Mouse (Mus musculus) monocyte, adult 59 days (primary cell): ENCODE results near the gene Ap5s1. TPM values are rescaled to one million over a fixed set of nuclear protein-coding genes. Genes with fewer than 3 reads are reported as not detected.

ENCODE experiments used
- total RNA-seq, 2 experiments: library from RNA; stranded (reverse); gene quantifications; one replicate each; pipeline ENCODE4 v1.2.4; 2023

Gene Ap5s1
- 10 to 100 TPM; 14.5 to 14.8 TPM for total RNA-seq

DNA sequence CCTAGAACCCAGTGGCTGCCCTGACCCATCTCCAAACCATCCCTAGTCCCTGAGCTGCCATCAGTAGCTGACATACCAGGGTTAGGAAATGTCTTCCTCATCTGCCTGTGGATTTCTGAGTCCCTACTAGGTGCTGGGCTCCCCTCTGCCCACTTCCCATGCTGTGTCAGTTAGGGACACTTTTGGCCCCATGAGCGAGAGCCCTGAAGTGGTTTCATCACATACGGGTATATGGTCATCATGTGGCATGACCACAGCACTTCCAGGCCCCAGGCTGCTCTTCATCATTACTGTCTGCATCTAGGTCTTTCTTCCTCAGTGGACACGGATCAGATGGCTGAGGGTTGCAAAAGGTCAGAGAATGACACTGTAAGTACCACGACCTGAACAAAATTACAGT, at the start of gene Ap5s1:
Ap5s1 (plus strand) TSS at position 301 of the 400 bp plus-strand sequence.

DNA sequence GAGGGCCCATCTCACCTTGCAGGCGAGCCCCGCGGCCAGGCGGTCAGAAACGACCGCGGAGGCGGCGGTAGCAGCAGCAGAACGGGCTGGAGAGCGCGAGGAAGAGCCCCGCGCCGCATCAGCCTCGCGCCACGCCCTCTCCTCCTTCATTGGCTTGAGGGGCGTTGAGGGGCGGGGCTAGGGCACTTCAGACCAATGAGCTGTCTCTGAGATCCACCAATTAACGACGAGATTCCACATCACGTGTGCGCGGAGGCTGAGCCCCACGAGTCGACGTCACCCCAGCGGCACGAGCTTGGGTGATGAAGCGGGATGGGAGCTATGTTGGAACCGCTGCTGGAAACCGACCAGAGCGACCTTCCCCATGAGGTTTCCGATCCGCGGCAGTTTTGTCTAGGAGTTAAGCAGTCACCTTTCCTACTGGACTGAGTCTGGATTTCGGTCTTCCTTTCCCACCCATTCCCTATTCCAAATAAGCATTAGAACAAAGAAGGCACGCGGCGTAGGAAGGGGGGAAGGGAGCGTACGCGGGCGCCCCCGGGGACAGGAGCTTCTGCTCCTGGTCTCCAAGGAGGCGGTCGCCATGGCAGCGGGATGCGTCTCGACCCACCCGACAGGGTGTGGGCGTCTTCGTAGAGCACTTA, 46.8 kb upstream of the Ap5s1 start, which contains the start of gene 1700037H04Rik:
1700037H04Rik (minus strand) TSS at position 144 of the 644 bp plus-strand sequence.

DNA sequence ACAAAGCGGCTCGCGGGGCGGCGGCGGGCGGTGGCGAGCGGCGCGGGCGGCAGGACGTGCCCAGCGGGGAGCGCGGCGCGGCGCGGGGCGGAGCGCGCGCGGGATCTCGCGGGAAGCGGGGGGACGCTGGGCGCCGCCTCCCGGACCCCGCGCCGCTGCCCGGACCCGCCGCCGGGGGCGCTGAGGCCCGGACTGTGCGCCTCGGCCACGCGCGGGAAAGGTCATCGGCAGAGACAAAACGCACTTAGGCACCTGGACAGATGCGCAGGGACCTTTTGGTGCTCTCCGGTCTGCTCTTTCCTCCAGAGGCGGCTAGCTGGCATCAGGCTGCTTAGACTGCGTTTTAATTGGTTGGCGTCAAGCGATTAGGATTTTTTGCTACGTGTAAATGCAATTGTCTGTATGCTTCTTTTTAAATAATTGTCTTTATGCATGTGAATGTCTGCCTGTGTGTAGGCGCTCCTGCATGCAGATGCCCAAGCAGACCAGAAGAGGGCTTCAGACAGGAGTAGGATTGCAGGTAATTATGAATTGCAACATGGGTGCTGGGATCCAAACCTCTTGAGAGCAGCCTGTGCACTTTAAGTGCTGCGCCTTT, 26.8 kb upstream of the Ap5s1 start, which contains the start of gene Cenpb:
Cenpb (minus strand) TSS at position 78 of the 598 bp plus-strand sequence.

DNA sequence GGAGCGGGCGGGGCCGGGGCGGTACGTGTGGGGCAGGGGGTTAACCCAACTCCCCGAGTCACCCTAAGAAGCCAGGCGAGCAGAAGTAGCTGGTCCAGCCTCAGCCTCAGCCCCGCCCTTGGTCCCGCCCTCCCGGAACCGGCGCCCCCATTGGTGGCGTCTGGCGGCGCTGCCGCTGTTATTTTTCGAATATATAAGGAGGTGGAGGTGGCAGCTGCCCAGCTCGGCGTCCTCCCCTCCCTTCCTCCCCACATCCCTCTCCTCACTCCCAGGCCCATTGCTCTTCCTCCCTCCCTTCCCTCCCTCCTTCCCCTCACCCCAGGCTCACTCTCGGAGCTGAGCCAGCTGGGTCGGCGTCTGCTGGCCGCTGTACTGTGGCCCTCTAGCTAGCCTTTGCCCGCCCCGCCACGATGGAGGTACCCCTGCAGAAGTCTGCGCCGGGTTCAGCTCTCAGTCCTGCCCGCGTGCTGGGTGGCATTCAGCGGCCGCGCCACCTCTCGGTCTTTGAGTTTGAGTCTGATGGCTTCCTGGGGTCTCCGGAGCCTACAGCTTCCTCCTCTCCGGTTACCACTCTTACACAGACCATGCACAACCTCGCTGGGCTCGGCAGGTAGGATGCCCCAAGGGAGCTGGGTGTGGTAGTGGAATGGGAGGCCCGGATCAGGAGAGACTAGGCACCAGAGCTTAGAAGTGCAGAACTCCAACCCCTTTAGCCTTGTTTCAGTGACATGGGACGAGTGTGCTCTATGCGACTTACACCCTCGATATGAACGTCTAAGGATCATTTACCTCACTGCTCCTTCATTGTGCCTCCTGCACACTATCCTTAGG, 19.9 kb upstream of the Ap5s1 start, which contains the start of the genes Cdc25b and Spef1:
Cdc25b (plus strand) TSS at position 179 of the 831 bp plus-strand sequence.
Spef1 (minus strand) TSS at position 512 of the 831 bp plus-strand sequence.

DNA sequence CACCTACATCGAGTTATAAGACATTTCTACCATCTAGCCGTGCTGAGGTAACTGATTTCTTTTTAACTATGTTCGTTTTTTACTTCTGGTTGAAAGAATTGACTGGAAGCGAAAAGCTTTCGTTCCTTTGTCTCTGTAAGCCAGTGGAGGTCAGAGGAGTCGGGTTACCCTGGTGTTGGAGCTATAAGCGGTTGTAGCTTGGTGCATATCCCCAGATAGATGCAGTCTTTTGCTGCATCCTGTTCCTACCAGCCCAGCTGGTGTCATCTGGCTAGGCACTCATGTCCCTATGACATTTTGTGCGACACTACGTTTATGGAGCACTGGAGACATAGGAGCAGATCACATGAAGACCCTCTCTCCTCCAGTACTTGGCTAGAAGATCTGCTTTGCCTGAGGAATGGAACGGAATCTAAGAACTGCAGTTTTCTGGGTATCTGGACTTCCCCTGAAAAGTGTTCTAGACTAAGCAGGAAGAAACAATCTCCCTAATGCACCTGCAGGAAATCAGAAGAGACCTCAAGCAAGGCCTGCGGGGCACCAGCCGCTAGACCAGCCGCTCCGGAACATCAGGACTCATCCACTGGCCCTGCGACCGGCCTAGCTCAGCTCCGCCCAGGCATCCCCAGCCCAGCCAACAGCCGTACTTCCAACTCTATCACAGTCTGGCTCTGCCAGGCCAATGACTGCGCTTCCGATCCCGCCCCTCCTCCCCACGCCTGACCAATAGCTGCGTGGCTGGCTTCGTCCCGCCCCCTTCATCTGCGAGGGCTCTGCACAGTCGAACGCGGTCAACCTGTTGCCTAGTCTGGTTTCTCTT, 26.6 kb downstream of the Ap5s1 start, which contains the start of gene Mavs:
Mavs (plus strand) TSS at position 757 of the 820 bp plus-strand sequence.

DNA sequence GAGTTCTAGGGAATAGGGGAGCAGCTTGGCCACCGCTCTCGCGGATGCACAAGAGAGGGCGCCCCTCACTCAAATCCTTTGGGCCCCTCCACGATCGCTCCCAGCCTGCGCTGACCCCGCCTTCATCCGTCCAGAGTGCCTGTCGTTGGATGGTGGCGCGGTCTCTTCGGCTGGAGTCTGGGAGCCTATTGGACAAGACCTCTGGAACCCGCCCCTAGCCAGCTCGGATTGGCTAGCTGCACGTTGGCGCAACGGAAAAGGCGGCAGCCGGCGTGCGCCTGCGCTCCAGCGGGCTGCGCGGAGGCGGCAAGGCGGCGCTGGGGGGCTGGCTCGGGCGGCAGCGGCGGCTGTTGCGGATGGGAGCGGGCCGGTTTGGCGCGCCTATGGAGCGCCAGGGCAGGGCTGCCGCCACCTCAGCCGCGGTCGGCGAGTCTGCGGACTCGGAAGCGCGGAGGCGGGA, 55.4 kb downstream of the Ap5s1 start, which contains the start of gene Pank2:
Pank2 (plus strand) TSS at position 283 of the 460 bp plus-strand sequence.

Other genes with a start within 250 kb of the Ap5s1 start
- gene Gfra4, start 164.0 kb upstream of the Ap5s1 start, total RNA-seq, result not detected
- gene Adam33, start 143.3 kb upstream of the Ap5s1 start, total RNA-seq, result 1 to 10 TPM; 1.2 to 1.8 TPM
- gene Siglec1, start 120.3 kb upstream of the Ap5s1 start, total RNA-seq, result 10 to 100 TPM; 19.4 to 25.5 TPM
- gene Hspa12b, start 79.8 kb upstream of the Ap5s1 start, total RNA-seq, result not detected
- not detected for gene Gm11037, start 73.6 kb upstream of the Ap5s1 start, total RNA-seq
- gene 1700037H04Rik, start 47.0 kb upstream of the Ap5s1 start, total RNA-seq, result 10 to 100 TPM; 17.3 to 20.7 TPM
- gene Cenpb, start 27.0 kb upstream of the Ap5s1 start, total RNA-seq, result 10 to 100 TPM; 37.3 to 38.9 TPM
- gene Cdc25b, start 20.1 kb upstream of the Ap5s1 start, total RNA-seq, result 1 to 10 TPM; 3.6 to 3.9 TPM
- gene Spef1, start 19.8 kb upstream of the Ap5s1 start, total RNA-seq, result 1 to 10 TPM; 1.7 to 2.6 TPM
- gene Mavs, start 27.0 kb downstream of the Ap5s1 start, total RNA-seq, result 10 to 100 TPM; 24.0 to 29.8 TPM
- 10 to 100 TPM; 51.2 to 53.6 TPM for gene Pank2, start 55.4 kb downstream of the Ap5s1 start, total RNA-seq
- 1 to 10 TPM; 1.8 to 1.9 TPM for gene Rnf24, start 145.8 kb downstream of the Ap5s1 start, total RNA-seq